Mouse (Mus musculus) midbrain, postnatal 0 days (tissue): ENCODE measurements around the gene Ercc4. TPM values are rescaled to one million over a fixed set of nuclear protein-coding genes. Genes with fewer than 3 reads are reported as not detected.

Source experiments
- ATAC-seq: fragments of 200-750 bp; cut with Nextera tagmentation; 2 replicates; pipeline ENCODE4 v1.8.0; 2017; ENCODE audit warnings: moderate number of reproducible peaks, mild to moderate bottlenecking, moderate TSS enrichment, moderate library complexity; ENCODE audit not compliant: low FRiP score
- DNase-seq: peaks from one replicate; pipeline ENCODE4 v3.0.0-alpha.2; 2015; ENCODE audit warnings: low spot score
- H3K27ac ChIP-seq: fragments of 300-500 bp; sonication (generic); 2 replicates; pipeline ENCODE4 v1.5.1; 2014; ENCODE audit warnings: low read depth, mild to moderate bottlenecking, low read length, mixed read lengths
- H3K27me3 ChIP-seq: fragments of 300-500 bp; sonication (generic); 2 replicates; pipeline ENCODE4 v1.6.1; 2014; ENCODE audit warnings: low read length, control low read depth, mixed read lengths; ENCODE audit not compliant: insufficient read depth
- H3K36me3 ChIP-seq: fragments of 300-500 bp; sonication (generic); 2 replicates; pipeline ENCODE4 v1.6.1; 2014; ENCODE audit warnings: low read length, control low read depth, mixed read lengths; ENCODE audit not compliant: insufficient read depth
- H3K4me1 ChIP-seq: fragments of 300-500 bp; sonication (generic); 2 replicates; pipeline ENCODE4 v1.6.1; 2014; ENCODE audit warnings: mild to moderate bottlenecking, control low read depth, antibody characterized with exemption, low read length, mixed read lengths; ENCODE audit not compliant: insufficient read depth
- H3K4me2 ChIP-seq: fragments of 300-500 bp; sonication (generic); 2 replicates; pipeline ENCODE4 v1.6.1; 2014; ENCODE audit warnings: low read depth, mild to moderate bottlenecking, low read length, mixed read lengths; ENCODE audit not compliant: poor library complexity, severe bottlenecking
- H3K4me3 ChIP-seq: fragments of 300-500 bp; sonication (generic); 2 replicates; pipeline ENCODE4 v1.5.1; 2014; ENCODE audit warnings: low read depth, mild to moderate bottlenecking, low read length, moderate library complexity
- H3K9ac ChIP-seq: fragments of 300-500 bp; sonication (generic); replicated peaks from 2 replicates; pipeline ENCODE4 v1.6.1; 2014; ENCODE audit warnings: mild to moderate bottlenecking, low read length, moderate library complexity, mixed read lengths; ENCODE audit not compliant: poor library complexity, severe bottlenecking
- H3K9me3 ChIP-seq: fragments of 300-500 bp; sonication (generic); 2 replicates; pipeline ENCODE4 v1.6.1; 2016; ENCODE audit warnings: low read length, control low read depth
- CTCF ChIP-seq: IDR thresholded peaks from 2 replicates; pipeline ENCODE4 v1.5.1; 2016; ENCODE audit warnings: antibody characterized with exemption, mild to moderate bottlenecking
- WGBS: fragments of 180-500 bp; shearing (Covaris S2); extraction: QIAGEN DNeasy Blood & Tissue Kit; methylation state at CpG from one replicate; pipeline ENCODE4 v1.1.7; 2014; 5-methylcytosine and 5-hydroxymethylcytosine counted together
- polyA plus RNA-seq: library from polyadenylated mRNA; unstranded; fragments of >200 nt; fragmentation: Nextera tagmentation; extraction: Ambion mirVana; gene quantifications from 2 replicates; pipeline ENCODE4 v1.2.1, GENCODE M21; 2015
- total RNA-seq: library from RNA; depleted of rRNA; stranded (reverse); fragments of >200 nt; gene quantifications from 2 replicates; pipeline ENCODE4 v1.2.3, GENCODE M21; 2014

The Ercc4 gene
- total and polyA plus RNA-seq, 2 experiments from 2014 or later: 15.3 to 23.4 TPM

GRCm38 (mm10) chr16:13184381-13184780, 74.9 kb downstream of the Ercc4 start:
- no peak for ATAC-seq
- H3K36me3 ChIP-seq: no peaks in the 10 kb centered on the region
- H3K4me3 ChIP-seq: no peak overlapping the region
- no peaks in the 10 kb centered on the region for H3K9me3 ChIP-seq
- H3K27ac ChIP-seq: no peak overlapping the region
- no peak for DNase-seq
- H3K27me3 ChIP-seq: no peaks in the 10 kb centered on the region
- no peaks in the 10 kb centered on the region for H3K4me1 ChIP-seq
- TF ChIP-seq CTCF: peak; percentile 37
- WGBS: 98% methylated on average over 3 of the region's 3 CpGs
- H3K4me2 ChIP-seq: no peak overlapping the region
- no peak overlapping the region for H3K9ac ChIP-seq

GRCm38 (mm10) chr16:13189430-13190107, 80.1 kb downstream of the Ercc4 start:
- Histone ChIP-seq H3K4me3 (no peak overlapping the region), H3K27ac (no peak overlapping the region), H3K4me2 (no peak overlapping the region), H3K36me3 (no peaks in the 10 kb centered on the region), H3K9ac (no peak overlapping the region), H3K9me3 (no peaks in the 10 kb centered on the region), H3K4me1 (no peaks in the 10 kb centered on the region), H3K27me3 (no peaks in the 10 kb centered on the region)
- no peak for TF ChIP-seq CTCF
- no peak for DNase-seq
- no peak for ATAC-seq
- WGBS: 55% methylated on average over 12 of the region's 12 CpGs

- 86% methylated on average over 5 of the region's 5 CpGs for WGBS
- DNase-seq (no peak), ATAC-seq (no peak)
- Histone ChIP-seq H3K4me2 (no peak overlapping the region), H3K27me3 (no peaks in the 10 kb centered on the region), H3K36me3 (no peaks in the 10 kb centered on the region), H3K4me3 (no peak overlapping the region), H3K4me1 (no peaks in the 10 kb centered on the region), H3K9ac (no peak overlapping the region), H3K9me3 (no peaks in the 10 kb centered on the region), H3K27ac (no peak overlapping the region)
- no peak for TF ChIP-seq CTCF
These were observed 81.0 kb downstream of the Ercc4 start for GRCm38 (mm10) chr16:13190471-13190870.

GRCm38 (mm10) chr16:13191166-13191565, 81.7 kb downstream of the Ercc4 start:
- DNase-seq (no peak), ATAC-seq (no peak)
- H3K27ac ChIP-seq: no peak overlapping the region
- WGBS: 80% methylated on average over 4 of the region's 4 CpGs
- H3K36me3 ChIP-seq: no peaks in the 10 kb centered on the region
- no peaks in the 10 kb centered on the region for H3K4me1 ChIP-seq
- no peak overlapping the region for H3K9ac ChIP-seq
- no peak for TF ChIP-seq CTCF
- H3K4me2 ChIP-seq: no peak overlapping the region
- H3K27me3 ChIP-seq: no peaks in the 10 kb centered on the region
- H3K4me3 ChIP-seq: no peak overlapping the region
- H3K9me3 ChIP-seq: no peaks in the 10 kb centered on the region

GRCm38 (mm10) chr16:13193663-13194071, 84.2 kb downstream of the Ercc4 start:
- 72% methylated on average over 4 of the region's 4 CpGs for WGBS
- DNase-seq: no peak

GRCm38 (mm10) chr16:13194882-13195281, 85.4 kb downstream of the Ercc4 start:
- WGBS: 89% methylated on average over 5 of the region's 5 CpGs
- Histone ChIP-seq H3K4me2 (no peak overlapping the region), H3K4me1 (peaks cover 9% of the 10 kb centered on the region; the same call in 1 of the 2 replicates), H3K9me3 (no peaks in the 10 kb centered on the region), H3K27ac (no peak overlapping the region), H3K36me3 (no peaks in the 10 kb centered on the region), H3K9ac (no peak overlapping the region), H3K27me3 (no peaks in the 10 kb centered on the region), H3K4me3 (no peak overlapping the region)
- DNase-seq (no peak), ATAC-seq (no peak)
- TF ChIP-seq CTCF: no peak

More at GRCm38 (mm10) chr16:13193663-13194071, 84.2 kb downstream of the Ercc4 start:
- no peaks in the 10 kb centered on the region for H3K36me3 ChIP-seq
- H3K4me1 ChIP-seq: peaks cover 9% of the 10 kb centered on the region; the same call in 1 of the 2 replicates
- H3K27me3 ChIP-seq: no peaks in the 10 kb centered on the region
- TF ChIP-seq CTCF: no peak
- no peak overlapping the region for H3K4me2 ChIP-seq
- no peak overlapping the region for H3K4me3 ChIP-seq
- H3K9ac ChIP-seq: no peak overlapping the region
- H3K9me3 ChIP-seq: no peaks in the 10 kb centered on the region
- ATAC-seq: no peak
- H3K27ac ChIP-seq: no peak overlapping the region
